Mouse (Mus musculus) spleen, adult 18-20 months (tissue): ENCODE data around the gene Fgfr2.
A peak's percentile ranks its signal among the peaks of the same experiment; 100 is the strongest.

Source experiments
- DNase-seq, 2 experiments: peaks; one replicate each; pipeline ENCODE4 v3.0.0; 2022; ENCODE audit warnings: mixed read lengths in 2 of 2

The Fgfr2 gene

DNA sequence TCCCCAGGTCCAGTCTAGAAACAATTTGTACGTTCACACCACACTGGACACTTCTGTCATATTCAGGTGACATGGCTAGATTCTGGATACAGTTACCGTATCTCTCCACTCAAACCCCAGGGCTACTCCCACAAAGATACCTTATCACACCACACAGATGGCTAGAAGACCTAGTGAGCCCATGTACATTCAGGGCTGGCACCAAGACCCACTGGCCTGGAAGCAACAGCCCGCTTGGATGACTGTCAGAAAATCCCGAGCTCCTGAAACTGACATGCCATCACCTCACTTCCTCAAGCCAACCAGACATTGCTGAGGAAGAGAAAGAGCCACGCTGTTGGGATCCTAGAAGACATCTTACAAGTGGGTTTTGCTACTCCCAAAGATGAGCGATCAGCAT lies 384.3 kb downstream of the Fgfr2 start:
- DNase-seq = no peak

DNA sequence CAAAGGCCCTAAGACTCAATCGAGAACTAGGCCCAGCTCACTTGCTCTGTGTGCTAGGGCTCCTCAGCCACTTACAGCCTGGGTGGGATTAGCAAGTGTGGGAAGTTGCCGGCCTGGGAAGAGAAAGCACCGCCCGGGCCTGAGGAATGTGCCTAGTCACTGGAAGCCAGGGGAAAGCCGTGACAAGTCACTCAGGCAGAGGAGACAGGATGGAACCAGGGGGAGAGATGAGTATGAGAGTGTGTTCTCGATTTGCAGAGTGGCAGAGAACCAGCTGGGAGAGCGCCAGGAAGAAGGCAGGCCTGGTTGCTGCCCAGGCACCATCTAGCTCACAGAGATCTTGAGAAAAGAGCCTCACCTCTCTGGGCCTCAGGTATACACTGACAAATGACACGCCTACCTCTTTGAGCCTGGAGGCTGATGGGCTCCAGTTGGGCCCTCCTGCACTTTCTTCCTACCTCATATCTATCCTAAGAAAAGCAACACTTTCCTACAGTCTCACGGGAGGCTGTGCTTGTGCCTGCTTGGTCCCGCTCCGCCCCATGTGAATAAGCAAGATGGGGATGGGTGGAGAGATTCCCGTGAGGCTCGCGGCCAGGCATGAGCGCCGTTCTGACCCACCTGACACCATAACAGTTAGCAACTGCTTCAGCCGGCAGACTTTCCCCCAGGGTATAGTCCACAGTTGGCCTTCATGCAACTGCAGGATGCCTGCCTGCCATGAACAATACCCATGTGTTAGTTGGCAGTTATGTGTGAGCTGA lies 386.9 kb downstream of the Fgfr2 start:
- DNase-seq = peak in 1 of 2 experiments; percentile 25

DNA sequence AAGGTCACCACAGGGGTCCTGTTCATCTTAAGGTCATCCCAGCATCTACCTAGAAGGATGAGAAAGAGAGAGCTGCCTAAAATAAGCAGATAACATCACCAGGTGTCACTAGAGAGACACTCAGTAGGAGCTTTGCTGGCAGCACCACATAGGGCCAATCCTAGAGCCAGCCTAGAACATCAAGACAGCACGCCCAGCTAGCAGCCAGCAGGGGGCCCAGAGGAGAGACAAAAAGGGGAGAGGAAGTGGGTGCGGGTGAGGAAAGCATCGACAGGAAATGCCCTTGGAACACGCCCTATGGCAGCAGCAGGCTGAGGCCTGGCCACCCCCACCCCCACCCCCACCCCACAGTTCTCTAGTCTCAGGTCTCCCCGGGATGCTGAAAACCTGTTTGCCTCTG lies 388.0 kb downstream of the Fgfr2 start:
- DNase-seq = peak; percentile 78 to 83

DNA sequence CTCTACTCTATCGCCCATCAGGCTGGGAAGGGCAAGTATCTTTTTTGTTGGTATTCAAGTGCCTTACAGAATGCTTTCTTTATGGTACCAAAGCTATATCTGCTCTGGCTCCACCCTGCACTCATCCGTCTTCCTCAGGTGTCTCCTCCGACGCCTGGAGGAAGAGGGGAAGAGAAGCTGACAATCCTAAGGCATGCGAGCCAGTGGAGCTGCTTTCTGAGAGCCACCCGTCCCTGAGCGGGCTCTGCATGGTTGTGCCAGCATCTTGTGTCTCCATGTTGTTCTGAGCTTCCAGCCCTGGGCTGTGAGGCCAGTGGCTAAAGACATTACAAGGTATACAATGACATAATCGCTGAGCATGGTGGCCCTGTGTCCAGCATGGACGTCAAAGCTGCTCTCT lies 388.9 kb downstream of the Fgfr2 start:
- no peak for DNase-seq

DNA sequence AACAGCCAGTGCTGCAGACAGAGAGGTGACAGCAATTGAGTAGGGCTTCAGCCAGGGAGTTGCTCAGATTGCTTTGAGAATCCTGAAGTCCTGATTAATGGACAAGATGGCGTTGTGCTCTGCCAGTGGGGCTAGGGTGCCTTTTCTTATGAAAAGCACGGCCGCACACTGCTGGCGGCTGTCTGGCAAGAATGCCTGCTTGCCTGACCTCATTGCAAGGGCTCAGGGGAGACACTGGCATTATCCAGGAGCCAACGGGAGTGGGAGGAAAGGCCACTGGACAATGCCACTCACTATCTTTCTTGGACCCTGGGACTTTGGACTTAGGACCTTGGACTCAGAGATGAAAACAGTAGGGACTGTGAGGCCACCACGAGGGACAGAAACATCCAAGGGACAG lies 389.6 kb downstream of the Fgfr2 start:
- DNase-seq = no peak

DNA sequence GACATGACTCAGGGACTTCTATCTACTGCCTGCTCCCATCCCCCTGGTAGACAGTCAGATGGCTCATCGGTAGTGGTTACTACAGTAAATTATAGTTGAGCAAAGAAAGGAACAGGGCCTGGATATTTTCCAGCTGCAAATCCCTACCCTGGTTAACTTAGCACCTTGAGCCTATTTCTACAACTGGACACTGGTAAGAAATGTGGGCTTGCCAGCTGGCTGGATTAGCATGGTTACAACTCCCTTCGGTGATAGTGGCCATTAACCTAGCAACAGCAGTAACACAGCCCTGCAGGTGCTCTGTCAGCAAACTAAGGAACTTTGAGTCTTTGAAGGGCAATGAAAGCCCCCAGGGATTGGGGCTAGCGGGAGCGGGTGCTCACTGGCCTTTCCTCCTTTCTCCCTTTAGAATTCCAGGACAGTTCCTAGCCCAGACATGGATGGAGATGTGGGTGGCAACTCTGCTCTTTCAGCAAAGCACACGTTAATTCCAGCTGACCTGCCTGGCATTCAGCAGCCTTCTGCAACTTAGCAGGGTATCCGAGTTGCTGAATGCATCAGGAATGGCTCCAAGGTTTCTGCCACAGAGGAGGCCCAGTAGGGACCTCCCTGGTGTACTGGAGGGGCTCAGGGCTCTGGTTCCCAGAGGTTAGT lies 390.9 kb downstream of the Fgfr2 start:
- no peak for DNase-seq

DNA sequence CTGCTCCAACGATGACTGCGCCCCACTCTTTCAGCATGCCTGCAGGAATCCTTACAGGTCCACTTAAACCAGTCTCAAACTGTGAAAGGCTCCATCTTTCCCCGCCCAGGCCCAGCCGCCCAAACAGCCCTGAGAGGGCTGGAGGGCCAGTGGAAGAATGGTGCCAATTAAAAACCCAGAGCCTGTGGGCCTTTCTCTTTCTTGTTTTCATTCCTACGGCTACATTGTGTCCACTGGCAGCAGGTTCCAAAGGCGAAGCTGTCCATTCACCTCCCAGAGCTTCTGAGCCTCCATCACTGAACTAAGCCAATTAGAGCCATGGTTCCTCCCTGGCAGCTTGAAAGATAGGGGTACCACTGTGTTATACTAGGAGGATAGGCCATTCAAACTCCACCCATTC lies 391.6 kb downstream of the Fgfr2 start:
- no peak for DNase-seq

DNA sequence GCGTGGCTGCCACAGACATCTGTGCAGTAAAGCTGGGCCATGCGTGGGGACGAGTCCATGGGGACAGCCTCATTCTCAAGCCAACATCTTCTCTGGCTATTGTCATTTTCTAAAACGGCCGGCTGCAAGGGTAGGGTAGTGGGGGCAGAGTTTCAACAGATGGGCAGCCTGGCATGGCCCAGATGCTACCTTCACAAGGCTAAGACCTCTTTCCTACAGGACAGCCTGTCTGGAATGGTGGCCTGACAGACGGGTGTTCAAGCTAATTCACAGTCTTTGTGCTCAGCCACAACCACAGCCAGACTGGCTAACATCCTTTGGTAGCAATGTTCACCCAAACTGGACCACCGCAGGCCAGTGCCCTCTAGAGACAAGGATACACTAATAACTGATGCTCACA lies 392.6 kb downstream of the Fgfr2 start:
- no peak for DNase-seq

DNA sequence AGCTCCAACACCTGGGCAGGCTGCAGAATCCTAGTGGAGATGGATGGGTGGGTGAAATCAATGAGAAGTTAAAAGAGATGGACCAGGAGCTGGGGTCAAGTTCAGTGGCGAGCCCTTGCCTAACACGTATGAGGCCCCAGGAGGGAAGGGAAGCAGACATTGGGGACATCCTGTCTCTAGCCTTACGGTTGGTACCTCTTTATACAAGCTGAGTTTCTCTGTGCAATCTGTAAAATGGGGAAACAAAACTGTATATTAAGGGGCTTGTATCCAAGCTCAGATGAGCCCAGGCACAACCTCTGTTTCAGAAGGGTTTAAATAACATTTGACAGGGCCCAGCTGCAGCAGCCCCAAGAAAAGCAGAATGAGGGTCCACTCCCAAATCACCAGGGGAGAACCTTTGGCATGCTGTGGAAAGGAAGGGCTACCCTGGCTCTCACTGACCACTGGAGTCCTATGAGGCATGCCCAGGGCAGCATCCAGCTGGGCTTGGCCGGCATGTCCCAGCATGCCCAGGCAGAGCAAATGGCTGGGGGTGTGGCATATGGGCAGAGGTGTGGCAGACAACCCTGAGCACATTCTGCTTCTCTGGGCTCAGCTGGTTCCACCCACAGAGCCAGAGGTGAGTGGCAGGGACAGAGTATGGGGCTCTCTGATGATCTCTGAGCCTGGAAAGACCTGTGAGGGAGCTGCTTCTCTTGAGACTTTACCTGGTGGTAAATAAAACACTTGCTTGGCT lies 393.9 kb downstream of the Fgfr2 start:
- DNase-seq = no peak

DNA sequence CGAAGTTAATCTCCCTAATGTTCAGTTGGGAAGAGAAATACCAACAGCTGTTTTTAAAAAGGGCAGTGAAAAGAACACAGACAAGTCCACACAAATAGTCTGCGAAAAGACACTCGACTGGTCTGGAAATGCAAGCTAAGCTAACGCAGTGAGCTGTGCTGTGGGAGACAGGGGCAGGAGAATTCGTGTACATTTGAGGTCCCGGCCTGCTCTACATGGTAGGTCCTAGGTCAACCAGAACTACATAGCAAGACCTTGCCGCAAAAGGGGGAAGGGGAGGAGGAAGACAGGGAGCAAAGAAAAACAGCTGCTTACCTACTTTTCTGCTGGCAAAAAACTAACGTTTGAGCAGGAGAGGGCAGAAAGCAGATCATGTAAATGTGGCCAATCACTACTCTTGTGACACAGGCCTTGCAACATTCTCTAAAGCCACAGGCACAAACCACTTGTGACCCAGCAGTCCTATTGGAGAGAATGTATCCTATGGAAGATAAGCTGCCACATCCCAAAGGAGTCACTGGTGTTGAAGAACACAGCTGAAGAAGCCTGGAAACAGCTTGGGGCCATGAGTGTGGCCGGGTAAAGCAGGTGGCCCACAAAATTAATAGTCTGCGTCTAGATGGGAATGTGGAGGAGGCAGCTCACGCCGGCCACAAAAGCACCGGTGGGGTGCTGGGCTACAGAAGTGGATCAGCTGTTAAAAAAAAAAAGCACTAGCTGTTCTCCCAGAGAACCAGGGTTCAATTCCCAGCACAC lies 396.9 kb downstream of the Fgfr2 start:
- DNase-seq = no peak

DNA sequence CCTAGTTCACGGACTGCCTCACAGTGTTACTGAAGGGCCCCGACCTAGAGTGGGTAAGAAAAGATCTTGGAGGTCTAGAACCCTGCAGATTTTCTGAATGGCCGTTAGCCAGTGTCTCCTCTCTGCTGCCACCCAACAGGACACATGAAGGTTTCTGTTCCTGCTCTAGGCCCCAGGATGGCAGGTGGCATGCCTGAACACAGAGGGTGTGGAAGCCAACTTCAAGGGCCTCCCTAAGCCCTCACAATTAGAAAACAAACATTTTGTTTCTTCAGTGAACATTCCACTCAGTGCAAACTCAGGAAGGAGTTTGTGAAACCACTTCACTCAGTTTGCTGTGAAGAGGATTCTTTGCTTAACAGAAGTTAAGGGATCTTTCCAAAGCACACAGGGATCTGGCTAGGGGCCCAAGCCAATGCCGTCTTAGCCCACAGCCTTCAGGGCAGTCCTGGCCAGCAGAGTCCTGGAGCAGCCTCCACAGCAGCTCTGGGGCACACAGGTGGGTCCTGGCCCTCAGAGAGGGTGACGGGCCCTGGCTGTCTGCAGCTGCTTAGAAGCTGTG lies 398.6 kb downstream of the Fgfr2 start:
- DNase-seq = no peak

DNA sequence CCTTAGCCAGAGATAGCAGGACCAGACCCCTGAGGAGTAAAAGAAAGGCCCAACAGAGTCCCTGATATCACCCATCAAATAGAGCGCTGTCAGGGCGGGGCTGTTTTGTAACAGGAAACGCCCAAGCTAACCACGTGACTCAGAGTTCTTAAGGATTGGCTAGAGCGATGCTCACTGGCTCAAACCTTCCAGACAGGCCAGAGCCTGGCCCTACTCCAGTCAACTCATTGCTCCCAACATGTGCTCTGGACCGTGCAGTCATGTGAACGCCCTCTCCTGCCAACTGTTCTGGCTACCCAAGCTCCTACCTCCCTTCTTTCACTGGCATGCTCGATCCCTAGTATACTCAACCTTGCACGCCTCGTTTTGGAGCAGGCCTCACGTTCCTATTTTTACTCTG lies 399.2 kb downstream of the Fgfr2 start:
- DNase-seq = no peak

DNA sequence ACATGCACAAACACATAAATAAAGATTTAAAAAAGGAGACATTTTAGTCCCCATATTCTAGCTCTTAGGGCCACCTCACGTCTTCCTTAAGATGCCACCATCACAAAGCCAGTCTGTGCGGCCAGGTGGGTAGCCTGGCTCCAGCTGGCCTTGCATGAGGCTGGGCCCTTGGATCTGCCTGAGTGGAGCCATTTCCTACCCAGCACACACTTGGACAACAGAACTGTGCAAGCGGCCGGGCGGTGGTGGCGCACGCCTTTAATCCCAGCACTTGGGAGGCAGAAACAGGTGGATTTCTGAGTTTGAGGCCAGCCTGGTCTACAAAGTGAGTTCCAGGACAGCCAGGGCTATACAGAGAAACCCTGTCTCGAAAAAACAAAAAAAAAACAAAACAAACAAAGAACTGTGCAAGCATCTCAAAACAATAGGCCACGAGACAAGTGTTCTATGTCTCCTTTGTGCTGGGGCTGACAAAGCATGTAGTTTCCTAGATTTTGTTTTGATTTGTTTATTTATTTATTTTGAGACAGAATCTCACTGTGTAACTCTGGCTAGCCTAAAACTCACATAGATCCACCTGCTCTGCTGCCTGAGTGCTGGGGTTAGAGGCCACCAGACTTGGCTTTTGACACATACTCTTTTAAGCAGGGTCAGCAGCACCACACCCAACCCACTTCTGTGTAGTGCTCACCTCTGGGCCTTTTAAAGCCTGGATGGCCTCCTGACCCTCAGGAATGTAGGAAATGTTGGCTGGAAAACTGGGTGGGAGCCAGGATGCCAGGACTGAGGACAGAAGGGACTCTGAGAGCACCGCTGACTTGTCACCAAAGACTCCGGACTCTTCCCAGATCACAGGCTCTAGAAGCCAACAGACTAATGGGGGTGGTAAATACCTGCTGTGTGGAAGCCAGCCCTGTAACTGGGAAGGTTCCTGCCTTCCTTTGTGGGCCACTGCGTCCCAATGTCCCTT lies 400.5 kb downstream of the Fgfr2 start:
- DNase-seq = no peak

DNA sequence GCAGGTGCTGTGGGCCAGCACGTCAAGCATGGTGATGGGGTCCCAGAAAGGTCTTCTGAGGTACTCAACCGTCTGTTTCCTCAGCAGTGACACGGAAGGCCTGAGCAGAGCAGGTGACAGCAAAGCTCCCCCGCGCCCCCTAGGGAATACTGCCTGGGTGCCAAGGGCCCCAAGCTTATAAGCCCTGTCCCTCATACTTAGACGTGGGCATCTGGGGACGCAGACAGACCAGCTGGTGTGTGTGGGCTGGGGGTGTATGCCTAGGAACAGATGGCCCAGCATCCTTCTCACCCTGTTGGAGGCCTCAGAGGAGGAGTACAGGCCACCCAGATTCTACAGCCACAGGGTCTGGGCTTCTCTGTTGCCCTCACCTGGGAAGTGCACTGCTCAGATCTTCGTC lies 402.6 kb downstream of the Fgfr2 start:
- DNase-seq = peak; percentile 78

DNA sequence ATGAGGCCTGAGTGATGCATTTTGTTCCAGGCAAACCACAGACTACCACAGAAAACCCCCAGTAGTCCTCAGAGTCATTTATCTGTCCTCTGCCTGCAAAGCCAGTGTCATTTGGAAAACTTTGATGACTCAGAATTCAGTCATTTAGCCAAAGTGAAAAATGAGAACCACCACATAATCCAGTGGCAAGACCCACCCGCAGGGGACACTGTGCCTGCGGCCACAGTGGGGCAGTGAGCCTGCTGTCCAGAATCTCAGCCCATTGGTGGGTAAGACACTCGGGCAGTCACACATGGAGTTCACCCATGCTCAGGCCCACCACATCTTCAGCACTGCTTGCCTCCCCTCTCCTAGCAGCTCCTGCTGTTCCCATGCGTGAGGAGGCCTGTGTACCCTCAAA lies 403.6 kb downstream of the Fgfr2 start:
- DNase-seq = no peak

DNA sequence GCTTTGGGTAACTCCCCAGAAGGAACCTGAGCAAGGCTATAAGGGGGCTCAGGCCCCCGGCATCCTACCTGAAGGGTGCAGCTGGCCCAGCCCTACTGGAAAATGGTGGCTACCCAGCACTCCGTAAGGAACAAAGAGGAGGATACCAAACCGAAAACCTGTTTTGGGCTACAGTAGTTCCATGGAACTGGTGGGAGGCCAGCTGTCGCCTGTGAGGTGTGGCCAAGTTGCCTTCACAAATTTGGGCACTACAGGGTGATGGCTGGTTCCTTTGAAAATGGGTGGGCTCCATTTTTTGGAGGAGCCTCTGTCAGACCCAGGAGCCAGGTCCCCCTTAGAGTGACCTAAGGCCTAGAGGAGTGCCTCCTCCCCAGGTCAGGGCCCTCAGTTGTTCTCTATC lies 407.9 kb downstream of the Fgfr2 start:
- DNase-seq = no peak

DNA sequence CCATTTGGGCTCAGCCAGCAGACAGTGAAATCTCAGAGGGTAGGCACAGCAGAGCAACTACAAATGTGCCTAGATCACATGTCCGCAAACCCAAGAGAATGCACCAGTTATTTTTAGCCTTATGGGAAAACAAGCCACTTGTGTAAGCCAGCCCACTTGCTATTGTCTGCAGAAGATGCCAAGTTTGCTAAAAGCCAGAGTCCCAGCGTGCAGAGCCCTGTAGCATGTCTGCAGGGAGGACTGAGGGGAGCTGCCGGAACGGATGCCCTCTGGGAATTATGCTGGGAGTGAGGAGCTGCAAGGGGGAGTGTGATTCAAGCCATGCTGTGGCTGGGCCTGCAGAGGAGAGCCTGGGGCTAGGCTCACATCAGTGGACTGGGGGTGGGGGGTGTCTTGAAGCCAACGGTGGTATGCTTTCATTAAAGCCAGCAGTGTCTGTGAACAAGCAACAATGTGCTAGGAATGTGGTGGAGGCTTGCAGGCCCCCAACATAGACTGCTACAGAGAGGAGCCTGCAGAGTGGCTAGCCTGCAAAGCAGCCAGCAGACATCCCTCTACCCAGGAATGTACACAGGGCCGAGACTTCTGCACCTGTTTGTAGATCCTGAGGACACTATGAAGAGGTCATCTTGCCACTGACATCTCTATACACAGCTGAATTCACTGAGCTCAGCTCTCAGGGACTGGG lies 408.8 kb downstream of the Fgfr2 start:
- no peak for DNase-seq

DNA sequence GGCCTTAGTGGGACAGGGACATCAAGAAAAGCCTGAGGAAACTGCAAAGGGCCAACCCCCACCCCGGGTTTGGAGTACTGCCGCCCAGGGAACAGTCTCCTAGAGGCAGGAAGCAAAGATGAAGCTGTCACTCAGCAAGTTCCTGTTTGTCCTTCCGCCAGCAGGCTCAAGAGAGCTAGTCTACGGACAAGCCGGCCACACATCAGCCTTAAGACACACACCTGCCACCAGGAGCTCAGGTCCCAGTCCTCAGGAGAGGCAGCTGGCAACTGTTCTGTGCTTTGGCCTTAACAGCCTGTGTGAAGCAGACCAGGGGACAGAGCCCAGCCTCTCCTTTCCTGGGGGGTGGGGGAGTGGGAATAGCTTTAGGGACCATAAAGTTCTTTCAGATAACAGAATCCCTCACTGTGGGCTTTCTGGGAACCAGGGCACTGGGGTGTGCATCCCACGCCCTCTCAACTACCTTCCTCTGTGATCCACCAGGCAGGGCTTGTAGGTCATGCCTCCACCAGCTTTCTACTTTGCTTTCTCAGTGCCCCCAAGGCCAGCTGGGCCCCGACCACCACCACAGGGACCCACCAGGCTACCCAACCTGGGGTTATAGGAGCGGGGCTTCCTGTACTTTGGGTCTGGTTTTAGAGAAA lies 409.5 kb downstream of the Fgfr2 start:
- peak; percentile 35 to 45 for DNase-seq

DNA sequence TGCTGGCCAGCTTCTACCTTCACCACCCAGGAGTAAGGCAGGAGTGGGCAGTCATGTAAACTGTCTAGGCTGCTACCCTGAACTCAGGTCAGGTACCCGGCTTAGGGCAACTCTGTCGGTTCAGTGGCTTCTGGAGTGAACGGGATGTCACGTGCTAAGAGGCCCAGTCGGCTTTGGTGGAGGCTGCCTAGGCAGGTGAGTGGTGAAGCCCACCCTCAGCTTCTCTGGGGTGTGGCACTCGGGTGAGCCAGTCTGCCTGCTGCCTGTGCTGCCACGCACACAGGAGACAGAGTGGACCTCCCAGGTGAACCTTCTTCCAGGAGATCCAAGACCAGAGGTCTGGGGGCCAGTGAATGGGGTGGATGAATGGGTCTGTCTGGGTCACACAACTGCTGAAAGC lies 410.2 kb downstream of the Fgfr2 start:
- DNase-seq = no peak

DNA sequence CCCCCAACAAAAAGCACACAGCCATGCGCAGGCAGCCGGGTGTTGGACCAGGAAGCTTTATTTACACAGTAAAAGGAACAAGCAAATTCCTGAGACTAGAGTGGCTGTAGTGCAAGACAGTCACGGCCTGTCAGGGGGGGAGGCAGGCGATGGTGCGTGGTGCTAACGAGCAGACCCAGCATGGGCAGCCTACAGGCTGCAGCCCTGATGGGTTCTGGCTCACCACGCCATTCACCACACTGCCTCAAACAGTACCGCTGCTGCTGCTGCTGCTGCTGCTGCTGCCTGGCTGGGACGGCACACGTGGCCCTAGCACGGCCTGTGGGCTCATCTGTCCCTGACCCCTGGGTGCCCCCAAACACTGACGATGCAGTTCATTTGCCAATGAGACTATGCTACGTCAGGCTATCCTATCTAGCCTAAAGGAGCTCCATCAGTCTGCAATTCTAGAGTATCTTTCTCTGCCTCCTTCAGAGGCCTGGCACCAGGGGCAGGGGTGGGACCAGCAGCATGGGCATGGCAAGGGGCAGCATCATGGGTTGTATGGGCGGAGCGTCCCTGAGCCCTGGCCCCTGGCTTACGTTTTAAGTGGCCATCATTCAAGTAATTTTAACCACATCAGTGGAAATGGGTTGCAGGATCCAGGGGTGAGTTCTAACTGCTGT lies 411.0 kb downstream of the Fgfr2 start:
- no peak for DNase-seq
